Mouse (Mus musculus) stomach, embryonic 14.5 days (tissue): ENCODE results near the gene Pdcd2l. TPM values are rescaled to one million over a fixed set of nuclear protein-coding genes. Genes with fewer than 3 reads are reported as not detected.

ENCODE experiments used
- ATAC-seq: fragments of 200-750 bp; cut with Nextera tagmentation; 2 replicates; pipeline ENCODE4 v1.8.0; 2017; ENCODE audit warnings: low read depth, moderate TSS enrichment; ENCODE audit not compliant: insufficient number of reproducible peaks, insufficient read depth, low FRiP score
- H3K27ac ChIP-seq: fragments of 300-500 bp; sonication (generic); 2 replicates; pipeline ENCODE4 v1.5.1; 2014; ENCODE audit warnings: mild to moderate bottlenecking, low read length, moderate library complexity, mixed read lengths
- H3K27me3 ChIP-seq: fragments of 300-500 bp; sonication (generic); 2 replicates; pipeline ENCODE4 v1.6.1; 2014; ENCODE audit warnings: low read length, control low read depth, mixed read lengths; ENCODE audit not compliant: control insufficient read depth, insufficient read depth
- H3K36me3 ChIP-seq: fragments of 300-500 bp; sonication (generic); 2 replicates; pipeline ENCODE4 v1.6.1; 2014; ENCODE audit warnings: mild to moderate bottlenecking, control low read depth, low read length, moderate library complexity, mixed read lengths; ENCODE audit not compliant: control insufficient read depth, insufficient read depth
- H3K4me1 ChIP-seq: fragments of 300-500 bp; sonication (generic); 2 replicates; pipeline ENCODE4 v1.6.1; 2014; ENCODE audit warnings: low read length, control low read depth, mixed read lengths; ENCODE audit not compliant: control insufficient read depth, insufficient read depth
- H3K4me2 ChIP-seq: fragments of 300-500 bp; sonication (generic); replicated peaks from 2 replicates; pipeline ENCODE4 v1.6.1; 2014; ENCODE audit warnings: low read depth, low read length, control low read depth
- H3K4me3 ChIP-seq: fragments of 300-500 bp; sonication (generic); 2 replicates; pipeline ENCODE4 v1.5.1; 2014; ENCODE audit warnings: low read depth, low read length, control low read depth
- H3K9ac ChIP-seq: fragments of 300-500 bp; sonication (generic); replicated peaks from 2 replicates; pipeline ENCODE4 v1.6.1; 2014; ENCODE audit warnings: low read depth, mild to moderate bottlenecking, control low read depth, low read length, moderate library complexity, mixed read lengths
- H3K9me3 ChIP-seq: fragments of 300-500 bp; sonication (generic); 2 replicates; pipeline ENCODE4 v1.6.1; 2016; ENCODE audit warnings: low read depth, low read length, control low read depth; ENCODE audit not compliant: control insufficient read depth
- WGBS: fragments of 180-500 bp; shearing (Covaris S2); extraction: QIAGEN DNeasy Blood & Tissue Kit; methylation state at CpG from one replicate; pipeline ENCODE4 v1.1.7; 2014; 5-methylcytosine and 5-hydroxymethylcytosine counted together
- polyA plus RNA-seq: library from polyadenylated mRNA; unstranded; fragments of >200 nt; fragmentation: Nextera tagmentation; extraction: Ambion mirVana; gene quantifications from 2 replicates; pipeline ENCODE4 v1.2.1, GENCODE M21; 2014

Gene Pdcd2l
- polyA plus RNA-seq = 57.1 and 64.1 TPM in 2 replicates

- H3K27me3 ChIP-seq = no peaks in the 10 kb centered on the region
- H3K27ac ChIP-seq = peak within 1 kb of the TSS; percentile 71
- ATAC-seq = peak; percentile 93
- WGBS = 3% methylated on average over 67 of the region's 70 CpGs
- H3K4me3 ChIP-seq = peak within 1 kb of the TSS; percentile 97
- peak within 1 kb of the TSS; percentile 86 for H3K9ac ChIP-seq
- no peaks in the 10 kb centered on the region for H3K9me3 ChIP-seq
- H3K4me1 ChIP-seq = peaks cover 4% of the 10 kb centered on the region; the same call in 1 of the 2 replicates
- peaks cover 16% of the 10 kb centered on the region for H3K36me3 ChIP-seq
- H3K4me2 ChIP-seq = peak within 1 kb of the TSS; percentile 79
Observed at GRCm38 (mm10) chr7:34196132-34197128, at the start of gene Pdcd2l. TSS of gene Pdcd2l (minus strand) at chr7:34196661.

- H3K4me2 ChIP-seq = no peak overlapping the region
- no peak overlapping the region for H3K4me3 ChIP-seq
- H3K9ac ChIP-seq = no peak overlapping the region
- H3K36me3 ChIP-seq = peaks cover 68% of the 10 kb centered on the region
- H3K9me3 ChIP-seq = no peaks in the 10 kb centered on the region
- ATAC-seq = no peak
- WGBS = 93% methylated on average over 11 of the region's 11 CpGs
- no peak overlapping the region for H3K27ac ChIP-seq
- H3K27me3 ChIP-seq = no peaks in the 10 kb centered on the region
- H3K4me1 ChIP-seq = no peaks in the 10 kb centered on the region
Observed at GRCm38 (mm10) chr7:34242176-34242575, 45.7 kb upstream of the Pdcd2l start.

GRCm38 (mm10) chr7:34238086-34238485 is 41.6 kb upstream of the Pdcd2l start:
- Histone ChIP-seq H3K4me2 (no peak overlapping the region), H3K4me1 (0 out of 2 replicates have a peak, but pooled peaks cover 5% of the 10 kb centered on the region), H3K4me3 (no peak overlapping the region), H3K9ac (no peak overlapping the region), H3K36me3 (peaks cover 49% of the 10 kb centered on the region), H3K9me3 (no peaks in the 10 kb centered on the region), H3K27ac (no peak overlapping the region), H3K27me3 (no peaks in the 10 kb centered on the region)
- no peak for ATAC-seq
- WGBS = 89% methylated on average over 5 of the region's 5 CpGs

- Histone ChIP-seq H3K4me3 (no peak overlapping the region), H3K36me3 (peaks cover 39% of the 10 kb centered on the region), H3K9ac (no peak overlapping the region), H3K9me3 (no peaks in the 10 kb centered on the region), H3K4me2 (no peak overlapping the region), H3K27ac (no peak overlapping the region), H3K4me1 (0 out of 2 replicates have a peak, but pooled peaks cover 5% of the 10 kb centered on the region), H3K27me3 (no peaks in the 10 kb centered on the region)
- WGBS = 89% methylated on average over 5 of the region's 5 CpGs
- no peak for ATAC-seq
Observed at GRCm38 (mm10) chr7:34235602-34236001, 39.1 kb upstream of the Pdcd2l start.

- ATAC-seq = no peak
- H3K27ac ChIP-seq = peak overlapping the region; percentile 71
- 2% methylated on average over 17 of the region's 17 CpGs for WGBS
- peak overlapping the region; percentile 35 for H3K4me3 ChIP-seq
- H3K4me2 ChIP-seq = peak overlapping the region; percentile 45
- H3K4me1 ChIP-seq = 0 out of 2 replicates have a peak, but pooled peaks cover 5% of the 10 kb centered on the region
- H3K27me3 ChIP-seq = no peaks in the 10 kb centered on the region
- H3K9me3 ChIP-seq = no peaks in the 10 kb centered on the region
- H3K36me3 ChIP-seq = peaks cover 32% of the 10 kb centered on the region
- peak overlapping the region; percentile 36 for H3K9ac ChIP-seq
Observed at GRCm38 (mm10) chr7:34234610-34235561, 38.4 kb upstream of the Pdcd2l start.

GRCm38 (mm10) chr7:34233909-34234609 is 37.6 kb upstream of the Pdcd2l start:
- Histone ChIP-seq H3K9ac (peak overlapping the region; percentile 36), H3K4me3 (peak overlapping the region; percentile 35), H3K27ac (peak overlapping the region; percentile 92), H3K27me3 (no peaks in the 10 kb centered on the region), H3K4me2 (peak overlapping the region; percentile 45), H3K36me3 (peaks cover 25% of the 10 kb centered on the region), H3K9me3 (no peaks in the 10 kb centered on the region), H3K4me1 (peaks cover 9% of the 10 kb centered on the region; the same call in 1 of the 2 replicates)
- peak; percentile 94 for ATAC-seq
- WGBS = under 1% methylated on average over 46 of the region's 46 CpGs

GRCm38 (mm10) chr7:34232785-34233725 is 36.6 kb upstream of the Pdcd2l start:
- peak overlapping the region; percentile 36 for H3K9ac ChIP-seq
- WGBS = 29% methylated on average over 7 of the region's 7 CpGs
- H3K36me3 ChIP-seq = peaks cover 15% of the 10 kb centered on the region

More at GRCm38 (mm10) chr7:34232785-34233725, 36.6 kb upstream of the Pdcd2l start:
- peak overlapping the region; percentile 35 for H3K4me3 ChIP-seq
- H3K4me2 ChIP-seq = peak overlapping the region; percentile 45
- ATAC-seq = no peak
- H3K9me3 ChIP-seq = no peaks in the 10 kb centered on the region
- peaks cover 15% of the 10 kb centered on the region; the same call in 1 of the 2 replicates for H3K4me1 ChIP-seq
- H3K27me3 ChIP-seq = no peaks in the 10 kb centered on the region
- peak overlapping the region; percentile 92 for H3K27ac ChIP-seq
